Mouse (Mus musculus) stomach, embryonic 16.5 days (tissue): Measurements from ENCODE around the gene Appl1. TPM values are rescaled to one million over a fixed set of nuclear protein-coding genes. Genes with fewer than 3 reads are reported as not detected.

ENCODE experiments used
- ATAC-seq: fragments of 200-750 bp; cut with Nextera tagmentation; 2 replicates; pipeline ENCODE4 v1.8.0; 2017; ENCODE audit warnings: moderate number of reproducible peaks, moderate TSS enrichment; ENCODE audit not compliant: insufficient read depth, low FRiP score
- H3K27ac ChIP-seq: fragments of 300-500 bp; sonication (generic); 2 replicates; pipeline ENCODE4 v1.5.1; 2014; ENCODE audit warnings: low read length
- H3K27me3 ChIP-seq: fragments of 300-500 bp; sonication (generic); 2 replicates; pipeline ENCODE4 v1.6.1; 2014; ENCODE audit warnings: low read length, control low read depth, mixed read lengths; ENCODE audit not compliant: control insufficient read depth, insufficient read depth
- H3K36me3 ChIP-seq: fragments of 300-500 bp; sonication (generic); 2 replicates; pipeline ENCODE4 v1.6.1; 2014; ENCODE audit warnings: low read length; ENCODE audit not compliant: control insufficient read depth, insufficient read depth
- H3K4me1 ChIP-seq: fragments of 300-500 bp; sonication (generic); 2 replicates; pipeline ENCODE4 v1.6.1; 2014; ENCODE audit warnings: low read length, control low read depth, mixed read lengths; ENCODE audit not compliant: control insufficient read depth, insufficient read depth
- H3K4me2 ChIP-seq: fragments of 300-500 bp; sonication (generic); 2 replicates; pipeline ENCODE4 v1.6.1; 2014; ENCODE audit warnings: low read depth, low read length, mixed read lengths
- H3K4me3 ChIP-seq: fragments of 300-500 bp; sonication (generic); replicated peaks from 2 replicates; pipeline ENCODE4 v1.5.1; 2014; ENCODE audit warnings: mild to moderate bottlenecking, low read length
- H3K9ac ChIP-seq: fragments of 300-500 bp; sonication (generic); 2 replicates; pipeline ENCODE4 v1.6.1; 2014; ENCODE audit warnings: low read length
- H3K9me3 ChIP-seq: fragments of 300-500 bp; sonication (generic); replicated peaks from 2 replicates; pipeline ENCODE4 v1.6.1; 2016; ENCODE audit warnings: low read length, control low read depth; ENCODE audit not compliant: control insufficient read depth
- WGBS: fragments of 180-500 bp; shearing (Covaris S2); extraction: QIAGEN DNeasy Blood & Tissue Kit; methylation state at CpG from one replicate; pipeline ENCODE4 v1.1.7; 2014; 5-methylcytosine and 5-hydroxymethylcytosine counted together
- polyA plus RNA-seq: library from polyadenylated mRNA; unstranded; fragments of >200 nt; fragmentation: Nextera tagmentation; extraction: Ambion mirVana; gene quantifications from 2 replicates; pipeline ENCODE4 v1.2.1, GENCODE M21; 2015

The Appl1 gene
- polyA plus RNA-seq = 33.3 and 36.5 TPM in 2 replicates

DNA sequence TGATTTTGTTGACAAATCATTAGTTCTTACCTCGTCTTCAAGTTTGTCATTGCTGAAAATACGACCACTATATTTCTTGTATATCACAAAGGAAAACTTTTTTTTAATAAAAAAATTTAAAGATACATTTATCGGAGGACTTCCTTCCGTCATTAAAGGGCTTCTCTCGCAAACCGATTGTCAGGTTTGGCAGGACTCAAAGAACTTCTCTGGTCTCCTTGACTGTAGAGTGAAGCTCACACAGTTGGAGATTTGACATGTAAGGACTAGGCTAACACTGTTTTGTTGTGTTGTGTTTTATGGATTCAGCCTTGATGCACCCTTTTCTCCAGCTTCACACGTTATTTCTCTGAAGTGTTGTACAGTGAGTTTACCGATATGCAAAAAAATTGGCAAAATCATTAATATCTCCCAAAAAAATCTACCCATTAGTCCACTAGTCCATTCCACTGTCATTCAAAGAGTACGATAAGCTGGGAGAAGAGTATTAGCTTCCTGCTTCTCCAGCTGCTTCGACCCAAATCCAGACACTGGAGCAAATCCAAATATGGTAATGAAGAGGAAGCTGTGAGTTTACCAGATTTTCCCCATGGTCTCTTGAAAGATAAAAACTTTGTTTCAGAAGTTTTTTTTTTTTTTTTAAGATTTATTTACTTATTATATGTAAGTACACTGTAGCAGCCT lies at the start of gene Appl1:
TSS of gene Appl1 (minus strand) at position 127 of the 684 bp plus-strand sequence.
- peak within 1 kb of the TSS; percentile 68 for H3K4me2 ChIP-seq
- H3K9me3 ChIP-seq = no peaks in the 10 kb centered on the region
- H3K9ac ChIP-seq = peak within 1 kb of the TSS; percentile 96
- peak within 1 kb of the TSS; percentile 90 for H3K4me3 ChIP-seq
- H3K36me3 ChIP-seq = no peaks in the 10 kb centered on the region
- peak within 1 kb of the TSS; percentile 88 for H3K27ac ChIP-seq
- no peaks in the 10 kb centered on the region for H3K27me3 ChIP-seq
- peaks cover 4% of the 10 kb centered on the region; the same call in 1 of the 2 replicates for H3K4me1 ChIP-seq
- no peak for ATAC-seq
- WGBS = 37% methylated on average over 10 of the region's 10 CpGs

DNA sequence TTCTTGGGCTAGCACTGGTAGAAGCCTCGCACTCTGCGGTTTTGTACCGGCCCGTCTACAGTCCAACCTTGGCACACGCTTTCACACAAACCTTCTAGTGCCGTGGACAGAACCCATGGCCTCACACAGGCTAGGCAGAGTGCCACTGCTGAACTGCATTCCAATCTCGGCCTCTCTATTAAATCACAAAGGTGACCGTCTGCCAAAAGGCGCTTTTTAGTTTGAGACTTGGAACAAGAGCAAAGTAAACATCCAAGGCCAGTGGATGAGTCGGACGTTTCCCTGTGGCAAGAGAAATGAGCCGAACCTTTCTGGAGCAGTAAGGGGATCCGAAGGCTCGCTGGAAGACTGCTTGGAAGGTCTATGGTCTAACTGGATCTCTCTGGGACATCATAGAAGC lies 48.8 kb upstream of the Appl1 start:
- no peaks in the 10 kb centered on the region for H3K4me1 ChIP-seq
- ATAC-seq = no peak
- no peaks in the 10 kb centered on the region for H3K9me3 ChIP-seq
- H3K27me3 ChIP-seq = no peaks in the 10 kb centered on the region
- H3K9ac ChIP-seq = no peak overlapping the region
- no peak overlapping the region for H3K27ac ChIP-seq
- no peaks in the 10 kb centered on the region for H3K36me3 ChIP-seq
- no peak overlapping the region for H3K4me3 ChIP-seq
- H3K4me2 ChIP-seq = no peak overlapping the region
- 70% methylated on average over 14 of the region's 14 CpGs for WGBS

DNA sequence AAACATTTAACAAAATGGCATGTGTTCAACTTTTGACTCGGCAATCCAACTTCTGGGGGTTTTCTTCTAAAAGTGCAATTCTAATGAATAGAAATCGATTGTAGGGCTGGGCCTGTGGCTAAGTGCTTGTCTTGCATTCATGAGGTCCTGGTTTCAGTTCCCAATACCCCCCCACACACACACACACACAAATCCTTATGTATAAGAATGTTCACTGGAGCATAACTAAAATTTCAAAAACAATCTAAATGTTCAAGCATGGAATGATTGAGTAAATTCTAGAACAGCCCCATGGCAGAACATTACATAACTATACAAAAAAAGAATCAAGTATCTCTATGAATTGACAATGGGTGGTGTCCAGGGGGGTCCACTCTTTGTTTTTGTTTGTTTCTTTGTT lies 46.9 kb upstream of the Appl1 start:
- Histone ChIP-seq H3K9ac (no peak overlapping the region), H3K27me3 (no peaks in the 10 kb centered on the region), H3K4me3 (no peak overlapping the region), H3K9me3 (no peaks in the 10 kb centered on the region), H3K4me2 (no peak overlapping the region), H3K4me1 (no peaks in the 10 kb centered on the region), H3K27ac (no peak overlapping the region), H3K36me3 (no peaks in the 10 kb centered on the region)
- 83% methylated on average over 2 of the region's 2 CpGs for WGBS
- no peak for ATAC-seq

GRCm38 (mm10) chr14:27013658-27014057 lies 42.6 kb upstream of the Appl1 start:
- ATAC-seq = no peak
- Histone ChIP-seq H3K4me1 (no peaks in the 10 kb centered on the region), H3K27ac (no peak overlapping the region), H3K4me2 (no peak overlapping the region), H3K4me3 (no peak overlapping the region), H3K9me3 (no peaks in the 10 kb centered on the region), H3K36me3 (no peaks in the 10 kb centered on the region), H3K27me3 (no peaks in the 10 kb centered on the region), H3K9ac (no peak overlapping the region)
- 42% methylated on average over 4 of the region's 4 CpGs for WGBS

DNA sequence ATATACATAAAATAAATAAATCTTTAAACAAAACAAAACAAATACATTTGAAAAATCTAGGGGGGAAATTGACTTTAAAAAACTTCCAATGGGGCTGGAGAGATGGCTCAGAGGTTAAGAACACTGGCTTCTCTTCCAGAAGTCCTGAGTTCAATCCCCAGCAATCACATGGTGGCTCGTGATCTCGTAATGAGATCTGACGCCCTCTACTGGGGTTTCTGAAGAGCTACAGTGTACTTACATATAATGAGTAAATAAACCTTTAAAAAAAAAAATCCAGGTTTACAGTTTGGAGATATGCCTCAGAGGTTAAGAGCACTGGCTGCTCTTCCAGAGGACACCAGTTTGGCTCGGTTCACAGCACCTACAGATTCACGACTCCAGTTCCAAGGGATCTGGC lies 40.5 kb upstream of the Appl1 start:
- Histone ChIP-seq H3K9me3 (no peaks in the 10 kb centered on the region), H3K4me1 (no peaks in the 10 kb centered on the region), H3K4me2 (no peak overlapping the region), H3K4me3 (no peak overlapping the region), H3K27ac (no peak overlapping the region), H3K9ac (no peak overlapping the region), H3K36me3 (no peaks in the 10 kb centered on the region), H3K27me3 (no peaks in the 10 kb centered on the region)
- WGBS = 74% methylated on average over 5 of the region's 5 CpGs
- ATAC-seq = no peak

DNA sequence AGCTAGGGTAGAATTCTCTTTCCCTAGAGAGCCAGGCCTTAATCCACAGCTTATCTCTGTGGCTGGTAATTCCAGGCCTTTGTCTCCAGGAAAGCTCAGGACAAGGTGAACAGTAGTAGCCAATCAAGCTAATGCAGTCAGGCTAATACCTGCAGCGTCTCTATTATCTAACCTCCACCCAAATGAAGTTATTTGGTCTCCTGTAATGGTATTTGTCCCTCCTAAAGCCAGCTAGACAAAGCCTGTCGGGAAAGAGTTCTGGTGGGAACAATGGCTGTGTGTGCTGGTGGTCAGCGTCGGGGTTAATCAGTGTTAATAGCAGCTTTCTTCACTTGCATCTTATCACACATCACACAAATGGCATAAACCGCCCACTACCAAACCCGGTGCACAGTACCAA lies 34.9 kb upstream of the Appl1 start:
- 41% methylated on average over 6 of the region's 6 CpGs for WGBS
- H3K9me3 ChIP-seq = no peaks in the 10 kb centered on the region
- no peaks in the 10 kb centered on the region for H3K27me3 ChIP-seq
- no peak overlapping the region for H3K4me3 ChIP-seq
- no peaks in the 10 kb centered on the region for H3K36me3 ChIP-seq
- H3K4me1 ChIP-seq = no peaks in the 10 kb centered on the region
- H3K9ac ChIP-seq = no peak overlapping the region
- H3K27ac ChIP-seq = no peak overlapping the region
- no peak for ATAC-seq
- no peak overlapping the region for H3K4me2 ChIP-seq

DNA sequence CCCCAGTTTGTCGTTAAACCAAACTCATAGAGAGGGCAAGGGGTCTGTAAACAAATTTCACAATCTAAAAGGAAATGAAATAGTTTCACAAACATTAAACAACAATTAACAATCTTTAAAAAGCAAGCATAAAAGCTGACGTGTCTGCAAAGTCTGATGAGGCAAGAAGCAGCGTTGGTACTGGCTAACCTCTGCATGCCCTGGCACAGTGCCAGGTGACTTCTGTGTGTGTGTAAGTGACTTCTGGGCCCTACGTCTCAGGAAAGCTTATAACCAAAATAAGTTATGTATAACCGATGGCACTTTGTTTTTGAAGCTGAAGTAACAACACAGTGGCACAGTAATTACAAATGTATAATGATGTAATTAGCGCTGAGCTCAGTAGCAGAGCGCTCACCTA lies 33.9 kb upstream of the Appl1 start:
- H3K4me1 ChIP-seq = no peaks in the 10 kb centered on the region
- 61% methylated on average over 7 of the region's 7 CpGs for WGBS
- no peak overlapping the region for H3K4me3 ChIP-seq

DNA sequence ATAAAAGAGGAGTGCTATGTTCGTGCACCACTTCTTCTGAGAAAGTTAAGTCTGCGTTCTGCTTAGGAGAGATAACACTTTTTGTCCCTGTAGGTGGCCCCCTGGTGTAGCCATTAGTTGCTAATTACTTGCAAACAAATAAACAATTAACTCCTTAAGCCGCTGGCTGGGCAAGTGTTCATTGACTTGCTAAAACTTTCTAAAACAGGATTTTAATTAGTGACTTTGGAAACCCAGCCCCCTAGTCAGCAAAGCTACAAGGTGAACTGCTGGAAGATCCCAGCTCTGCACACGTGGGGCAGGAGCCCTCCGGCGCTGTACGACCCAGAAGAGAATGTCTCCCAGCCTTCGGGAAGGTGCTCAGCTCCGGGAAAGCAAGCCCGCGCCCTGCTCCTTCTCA lies 29.4 kb upstream of the Appl1 start:
- Histone ChIP-seq H3K4me1 (no peaks in the 10 kb centered on the region), H3K36me3 (no peaks in the 10 kb centered on the region), H3K27me3 (no peaks in the 10 kb centered on the region), H3K4me3 (no peak overlapping the region), H3K4me2 (peak overlapping the region; percentile 9; the same call in 1 of the 2 replicates), H3K9me3 (no peaks in the 10 kb centered on the region), H3K27ac (no peak overlapping the region), H3K9ac (no peak overlapping the region)
- no peak for ATAC-seq
- WGBS = 8% methylated on average over 11 of the region's 11 CpGs

More for the DNA sequence above, 33.9 kb upstream of the Appl1 start:
- Histone ChIP-seq H3K27me3 (no peaks in the 10 kb centered on the region), H3K27ac (no peak overlapping the region), H3K4me2 (no peak overlapping the region), H3K36me3 (no peaks in the 10 kb centered on the region), H3K9ac (no peak overlapping the region), H3K9me3 (no peaks in the 10 kb centered on the region)
- ATAC-seq = no peak

DNA sequence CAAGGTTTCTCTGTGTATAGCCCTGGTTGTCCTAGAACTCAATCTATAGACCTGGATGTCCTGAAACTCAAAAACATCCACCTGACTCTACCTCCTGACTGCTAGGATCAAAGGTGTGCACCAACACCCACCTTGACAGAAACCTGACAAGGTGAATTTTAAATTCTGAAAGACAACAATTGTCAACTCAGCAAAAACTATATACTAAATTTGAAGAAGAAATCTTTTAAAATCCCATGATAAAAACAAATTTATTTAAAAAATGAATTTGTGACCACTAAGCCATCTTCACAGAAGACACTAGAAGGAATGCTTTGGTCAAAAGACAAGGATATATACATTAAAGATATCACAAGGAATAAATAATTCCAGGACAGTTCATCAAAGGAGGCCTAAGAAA lies 25.2 kb upstream of the Appl1 start:
- Histone ChIP-seq H3K36me3 (no peaks in the 10 kb centered on the region), H3K4me3 (no peak overlapping the region), H3K9me3 (no peaks in the 10 kb centered on the region), H3K4me2 (no peak overlapping the region), H3K27me3 (no peaks in the 10 kb centered on the region), H3K27ac (no peak overlapping the region), H3K4me1 (peaks cover 5% of the 10 kb centered on the region), H3K9ac (no peak overlapping the region)
- ATAC-seq = no peak
